Mouse (Mus musculus): ENCODE data around the gene Snapc3.
A peak's percentile ranks its signal among the peaks of the same experiment; 100 is the strongest.
"Not testable (repeated sequence)": the region's sequence is repeated elsewhere in the genome, so short reads cannot be mapped to it uniquely, and the experiment has no call there.

Gene Snapc3

DNA sequence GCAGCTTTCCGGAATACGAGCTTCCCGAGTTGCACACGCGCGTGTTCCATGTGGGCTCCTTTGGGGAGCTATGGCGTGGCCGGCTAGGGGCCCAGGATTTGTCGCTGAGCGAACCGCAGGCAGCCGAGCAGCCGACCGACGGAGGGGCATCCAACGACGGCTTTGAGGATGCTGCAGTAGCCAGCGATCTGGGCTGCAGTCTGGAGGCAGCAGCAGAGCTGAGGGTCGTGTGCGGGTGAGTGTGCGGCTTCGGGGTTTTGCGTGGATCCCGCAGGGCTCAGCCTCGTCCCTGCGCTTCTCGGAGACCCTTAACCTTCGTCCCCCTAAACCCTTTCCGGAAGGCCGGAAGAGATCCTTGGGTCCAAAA, 279 bp downstream of the Snapc3 start:
- no peak for DNase-seq (ENCODE audit: low spot score in 2 of 2)

GRCm38 (mm10) chr4:83418781-83419180, 1.3 kb downstream of the Snapc3 start:
- DNase-seq (ENCODE audit: low spot score in 2 of 2): no peak

DNA sequence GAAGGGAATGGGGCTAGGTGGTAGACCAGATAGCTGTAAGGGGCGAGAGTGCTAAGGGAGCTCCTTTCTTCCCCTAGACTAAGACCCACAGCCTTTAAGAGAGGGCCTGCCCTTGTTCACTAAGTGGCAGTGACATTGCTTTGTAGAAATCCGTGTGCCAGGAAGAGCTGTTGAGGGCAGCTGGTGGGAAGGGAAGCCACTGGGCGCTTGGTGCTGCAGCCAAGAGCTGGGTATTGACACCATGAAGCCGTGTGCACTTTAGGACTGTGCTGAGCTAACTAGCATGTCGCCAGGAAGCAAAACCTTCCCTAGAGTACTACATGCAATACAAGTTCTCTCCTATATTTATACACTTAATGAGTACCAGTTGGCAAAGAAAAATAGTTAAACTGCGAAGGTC, 6.1 kb downstream of the Snapc3 start:
- DNase-seq (ENCODE audit: low spot score in 2 of 2): no peak

- DNase-seq (ENCODE audit: low spot score in 2 of 2): no peak
Measured at GRCm38 (mm10) chr4:83425119-83425518, 7.6 kb downstream of the Snapc3 start.

GRCm38 (mm10) chr4:83427141-83427540, 9.6 kb downstream of the Snapc3 start:
- no peak for DNase-seq (ENCODE audit: low spot score in 2 of 2)

- DNase-seq (ENCODE audit: low spot score in 2 of 2): no peak
Measured at GRCm38 (mm10) chr4:83427696-83428095, 10.2 kb downstream of the Snapc3 start.

DNA sequence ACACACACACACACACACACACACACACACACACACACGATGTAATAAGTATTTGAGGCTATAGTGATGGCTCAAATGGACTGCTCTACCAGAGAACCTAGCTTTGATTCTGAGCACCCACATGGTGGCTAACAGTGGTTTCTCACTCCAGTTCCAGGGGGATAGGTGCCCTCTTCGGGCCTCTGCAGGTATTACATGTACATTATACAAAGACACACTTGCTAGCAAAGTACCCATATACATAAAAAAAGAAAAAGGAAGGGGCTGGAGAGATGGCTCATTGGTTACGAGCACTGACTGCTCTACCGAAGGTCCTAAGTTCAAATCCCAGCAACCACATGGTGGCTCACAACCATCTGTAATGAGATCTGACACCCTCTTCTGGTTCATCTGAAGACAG, 11.3 kb downstream of the Snapc3 start:
- DNase-seq (ENCODE audit: low spot score in 2 of 2): no peak

DNA sequence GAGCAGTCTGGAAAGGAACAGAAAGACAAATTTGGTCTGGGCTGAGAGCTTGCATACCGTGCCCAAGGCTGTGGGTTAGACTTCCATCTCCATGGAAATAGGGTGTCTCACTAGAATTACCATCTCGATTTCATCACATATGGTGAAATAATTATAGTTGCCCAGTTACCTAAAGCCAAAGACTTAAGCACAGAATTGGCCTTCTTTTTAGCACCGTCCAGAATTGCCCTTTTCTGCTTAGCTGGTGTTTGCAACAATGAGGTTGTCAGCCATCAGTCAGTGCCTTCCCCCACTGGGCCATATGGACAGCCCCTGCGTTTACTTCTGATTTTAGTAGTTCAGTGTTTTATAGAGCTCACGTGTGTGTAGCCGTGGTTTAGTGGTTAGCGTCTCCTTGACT, 14.4 kb downstream of the Snapc3 start:
- no peak for DNase-seq (ENCODE audit: low spot score in 2 of 2)

DNA sequence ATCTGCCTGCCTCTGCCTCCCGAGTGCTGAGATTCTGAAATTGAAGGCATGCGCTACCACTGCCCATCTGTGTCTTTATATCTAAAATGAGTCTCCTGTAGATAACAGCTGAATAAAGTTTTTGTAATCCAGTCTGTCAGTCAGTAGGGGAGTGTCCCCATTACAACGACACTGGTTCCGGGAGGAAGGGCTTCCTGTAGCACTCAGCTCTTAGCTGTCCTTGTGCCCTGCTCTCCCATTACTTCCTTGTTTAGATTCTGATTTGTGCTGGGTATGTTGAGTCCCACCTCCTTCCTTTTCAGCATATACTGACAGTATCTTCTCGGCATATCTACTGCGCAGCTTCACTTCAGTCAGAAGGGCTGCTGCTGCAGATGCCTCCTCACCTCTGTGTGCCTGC, 15.4 kb downstream of the Snapc3 start:
- no peak for DNase-seq (ENCODE audit: low spot score in 2 of 2)

- DNase-seq (ENCODE audit: low spot score in 2 of 2): no peak
Measured at GRCm38 (mm10) chr4:83436375-83436774, 18.9 kb downstream of the Snapc3 start.

DNA sequence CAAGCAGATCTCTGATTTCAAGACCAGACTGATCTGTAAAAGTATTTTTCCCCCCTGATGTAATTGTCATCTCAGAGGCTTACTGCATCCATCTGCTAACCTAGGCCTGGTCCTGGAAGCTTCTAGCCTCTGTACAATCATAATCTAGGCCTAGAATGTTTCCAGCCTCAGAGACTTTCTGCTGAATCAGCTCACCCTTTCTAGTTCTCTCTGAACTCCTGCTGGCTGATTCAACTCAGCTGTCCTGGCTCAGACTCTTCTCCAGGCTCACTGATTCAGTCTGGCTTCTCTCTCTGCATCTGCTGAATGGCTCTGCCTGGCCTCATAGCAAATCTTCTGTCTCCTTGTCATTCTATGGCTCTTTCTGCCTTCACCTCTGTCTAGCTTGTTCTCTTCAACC, 20.6 kb downstream of the Snapc3 start:
- DNase-seq (ENCODE audit: low spot score in 2 of 2): no peak

DNA sequence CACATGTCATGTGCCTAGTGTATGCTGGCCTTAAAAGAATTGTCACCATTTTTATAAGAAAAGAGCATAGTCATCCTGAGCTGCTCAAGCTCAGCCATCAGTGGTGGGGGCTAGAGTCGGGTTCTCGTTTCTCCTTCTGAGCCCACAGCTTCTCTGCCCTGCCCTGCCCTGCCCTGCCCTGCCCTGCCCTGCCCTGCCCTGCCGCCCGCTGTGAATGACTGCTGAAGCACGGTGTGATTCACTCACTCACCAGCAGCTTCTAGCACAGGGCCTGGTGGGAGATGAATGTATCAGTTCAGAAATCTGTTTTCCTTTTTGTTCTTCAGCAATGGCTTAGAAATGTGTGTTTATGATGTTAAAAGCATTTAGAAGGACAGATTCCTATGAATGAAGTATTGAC, 21.5 kb downstream of the Snapc3 start:
- no peak for DNase-seq (ENCODE audit: low spot score in 2 of 2)

DNA sequence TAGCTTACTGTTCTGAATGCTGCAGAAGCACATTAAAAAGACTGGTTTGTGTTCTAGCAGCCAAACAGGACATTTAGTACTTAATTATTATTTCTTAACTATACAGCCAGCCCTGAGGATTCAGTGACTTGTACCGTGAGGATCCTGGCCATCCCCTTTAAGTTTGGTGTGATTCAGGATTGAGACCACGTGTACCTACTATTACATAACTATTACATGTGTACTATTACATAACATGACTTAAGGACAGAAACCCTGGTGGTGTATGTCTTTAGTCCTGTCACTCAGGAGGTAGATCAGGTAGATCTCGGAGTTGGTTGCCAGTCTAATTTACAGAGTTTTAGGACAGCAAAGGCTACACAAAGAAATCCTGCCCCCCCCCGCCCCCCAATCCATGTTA, 23.5 kb downstream of the Snapc3 start:
- DNase-seq (ENCODE audit: low spot score in 2 of 2): no peak

DNA sequence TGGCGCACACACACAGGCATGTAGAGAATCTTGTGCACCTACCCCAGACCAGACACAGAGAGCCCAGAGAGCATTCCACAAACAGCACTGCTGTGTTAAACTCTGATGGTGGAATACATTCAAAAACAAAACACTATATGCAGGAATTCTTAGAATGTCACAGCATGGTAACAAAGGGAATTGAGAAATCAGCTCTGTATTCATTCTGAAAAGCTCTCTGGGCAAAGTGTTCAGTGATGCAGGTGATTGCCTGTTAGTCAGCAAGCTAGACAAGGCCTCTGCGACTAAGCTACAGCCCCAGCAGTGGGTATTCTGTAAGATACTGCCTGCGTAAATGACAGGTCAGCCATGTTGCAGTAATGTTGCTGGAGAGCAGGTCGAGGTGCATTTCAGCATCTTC, 33.3 kb downstream of the Snapc3 start:
- DNase-seq (ENCODE audit: low spot score in 2 of 2): no peak

DNA sequence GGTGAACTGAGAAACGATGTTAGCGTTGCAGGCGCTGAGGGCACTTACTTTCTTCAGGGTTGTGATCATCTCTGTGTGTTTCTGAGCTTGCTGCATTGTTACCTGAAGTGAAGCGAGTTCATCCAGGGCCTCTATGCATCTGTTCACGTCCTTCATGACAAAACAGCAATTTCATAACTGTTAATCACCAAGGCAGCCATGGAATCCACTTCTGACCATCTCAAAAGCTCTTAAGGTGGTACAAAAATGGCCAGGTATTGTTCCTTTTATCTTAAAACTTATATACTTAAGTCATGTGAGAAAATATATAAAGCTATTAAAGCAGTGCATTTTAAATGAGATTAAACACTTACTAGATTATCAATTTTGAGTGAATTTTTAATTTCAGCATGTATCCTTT, 42.6 kb downstream of the Snapc3 start:
- DNase-seq (ENCODE audit: low spot score in 2 of 2): no peak

DNA sequence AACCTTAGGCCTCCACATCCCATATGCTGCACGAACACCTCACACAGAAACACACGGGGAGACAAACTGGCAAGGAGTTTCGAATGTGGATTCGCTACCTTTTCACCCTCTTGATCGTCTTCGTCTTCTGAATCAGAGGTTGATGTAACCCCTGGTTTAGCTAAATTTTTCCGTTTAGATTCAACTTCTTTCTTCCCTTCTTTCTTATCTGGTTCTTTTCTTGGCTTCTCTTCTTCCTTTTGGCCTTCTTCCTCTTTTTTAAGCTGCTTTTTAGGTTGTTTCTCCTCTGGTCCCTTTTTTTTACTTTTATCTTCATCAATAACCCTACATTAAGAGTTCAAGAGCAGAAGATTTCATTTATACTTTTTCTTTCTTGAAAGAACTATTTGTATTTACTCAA, 47.3 kb downstream of the Snapc3 start:
- DNase-seq (ENCODE audit: low spot score in 2 of 2): no peak

DNA sequence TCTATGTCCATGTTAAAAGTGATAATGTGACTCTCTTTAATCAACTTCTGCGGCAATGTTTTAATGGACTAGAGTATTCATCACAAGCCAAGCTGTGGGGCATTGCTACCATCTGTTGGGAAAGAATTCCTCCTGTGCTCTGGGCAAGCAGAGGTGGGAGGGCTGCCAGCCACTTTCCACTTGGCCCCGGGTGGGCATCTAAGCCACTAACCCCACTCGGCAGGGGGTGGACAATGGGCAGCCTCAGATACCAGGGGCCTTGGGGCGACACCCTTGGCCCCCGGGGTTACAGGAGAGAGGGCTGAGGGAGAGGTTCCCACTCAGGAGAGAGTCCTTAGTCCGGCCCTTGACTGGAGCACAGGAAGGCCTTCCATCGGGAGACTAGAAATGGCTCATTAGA, 50.1 kb downstream of the Snapc3 start:
- DNase-seq (ENCODE audit: low spot score in 2 of 2): no peak

GRCm38 (mm10) chr4:83468208-83468607, 50.7 kb downstream of the Snapc3 start:
- DNase-seq (ENCODE audit: low spot score in 2 of 2): no peak

DNA sequence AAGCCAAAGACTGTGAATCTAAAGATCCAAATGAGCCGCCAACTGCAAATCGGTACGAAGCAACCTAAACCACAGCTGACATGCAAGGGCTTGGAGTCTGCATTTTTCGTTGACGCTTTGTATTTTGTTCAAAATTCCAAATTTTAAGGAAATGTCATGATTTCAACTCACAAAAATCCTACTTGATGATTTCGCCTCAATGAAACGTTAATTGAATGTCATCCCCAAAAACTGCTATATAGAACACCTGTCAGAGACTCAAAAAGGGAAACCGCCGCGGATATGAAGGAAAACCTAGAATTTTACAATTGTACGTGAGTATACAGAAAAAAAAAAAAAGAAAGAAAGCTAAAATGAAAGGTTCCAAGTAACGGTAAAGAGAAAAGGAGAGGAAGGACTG, 67.7 kb downstream of the Snapc3 start:
- no peak for DNase-seq (ENCODE audit: low spot score in 2 of 2)

DNA sequence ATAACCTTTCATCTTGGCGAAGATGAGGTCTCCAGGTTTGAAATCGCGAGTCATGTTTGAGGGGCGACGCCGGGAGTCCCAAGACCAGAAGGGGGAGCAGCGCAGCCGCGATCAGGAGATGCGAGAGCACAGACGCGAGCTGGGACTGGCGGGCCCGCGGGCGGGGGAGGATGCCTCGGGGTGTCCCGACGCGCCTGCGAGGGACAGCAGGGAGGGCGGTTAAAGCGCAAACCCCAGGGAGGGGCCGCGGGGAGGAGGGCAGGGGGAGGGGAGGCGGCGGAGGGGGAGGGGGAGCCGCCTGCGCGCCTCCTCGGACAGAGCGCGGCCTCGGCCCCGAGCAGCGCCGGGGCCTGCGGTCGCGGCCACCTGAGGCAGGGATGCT, 68.2 kb downstream of the Snapc3 start:
- peak; percentile 80 to 82 for DNase-seq (ENCODE audit: low spot score in 2 of 2)

GRCm38 (mm10) chr4:83486117-83486901, 68.8 kb downstream of the Snapc3 start, which contains the start of gene Psip1:
Gene Psip1, minus strand, starts transcription at chr4:83486459.
- peak; percentile 79 to 83 for DNase-seq (ENCODE audit: low spot score in 2 of 2)

DNA sequence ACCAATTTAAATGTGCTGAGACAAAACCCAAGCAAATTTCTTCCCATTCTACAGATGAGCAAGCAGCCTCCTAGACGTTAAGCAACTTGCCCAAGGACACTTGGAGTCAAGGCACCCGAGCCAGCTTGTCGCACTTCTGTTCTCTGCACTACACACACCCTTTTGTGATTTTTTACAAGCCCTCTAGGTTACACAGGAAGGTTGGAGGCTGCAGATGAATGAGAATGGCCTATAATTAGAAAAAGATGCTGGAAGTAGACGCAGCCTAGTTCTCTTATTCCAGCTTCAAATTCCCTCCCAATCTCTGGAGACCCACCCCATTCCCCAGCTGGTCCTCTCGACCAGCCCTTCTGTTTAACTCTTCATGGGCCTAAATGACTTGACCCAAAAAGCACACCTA, 71.6 kb downstream of the Snapc3 start:
- no peak for DNase-seq (ENCODE audit: low spot score in 2 of 2)

DNA sequence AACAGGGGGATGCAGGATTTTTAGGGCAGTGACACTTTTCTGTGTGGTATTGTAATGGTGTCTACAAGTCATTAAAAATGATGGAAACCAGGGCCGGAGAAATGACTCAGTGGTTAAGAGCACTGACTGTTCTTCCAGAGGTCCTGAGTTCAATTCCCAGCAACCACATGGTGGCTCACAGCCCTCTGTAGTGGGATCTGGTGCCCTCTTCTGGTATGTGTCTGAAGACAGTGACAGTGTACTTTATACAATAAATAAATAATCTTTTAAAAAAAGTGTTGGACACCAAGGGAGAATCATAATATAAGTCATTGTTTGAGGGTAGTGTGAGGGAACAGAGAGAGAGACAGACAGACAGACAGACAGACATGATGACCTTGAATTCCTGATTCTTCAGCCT, 75.6 kb downstream of the Snapc3 start:
- no peak for DNase-seq (ENCODE audit: low spot score in 2 of 2)

DNA sequence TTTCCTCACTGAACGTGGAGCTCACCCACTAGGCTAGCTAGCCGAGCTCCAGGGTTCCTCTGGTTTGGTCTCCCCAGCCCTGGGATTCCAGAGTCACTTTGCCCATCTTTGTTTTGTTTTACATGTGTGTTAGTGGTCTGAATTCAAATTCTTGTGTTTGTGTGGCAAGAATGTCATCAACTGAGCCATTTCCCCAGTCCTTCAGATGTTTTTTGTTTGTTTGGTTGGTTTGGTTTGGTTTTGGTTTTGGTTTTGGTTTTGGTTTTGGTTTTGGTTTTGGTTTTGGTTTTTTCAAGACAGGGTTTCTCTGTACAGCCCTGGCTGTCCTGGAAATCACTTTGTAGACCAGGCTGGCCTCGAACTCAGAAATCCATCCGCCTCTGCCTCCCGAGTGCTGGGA, 79.5 kb downstream of the Snapc3 start:
- DNase-seq (ENCODE audit: low spot score in 2 of 2): not testable (repeated sequence)

Measured in frontal cortex, postnatal 14 days (tissue).